Mouse (Mus musculus) adipose tissue, adult 10 weeks (tissue): ENCODE measurements around the gene Cbx3. TPM values are rescaled to one million over a fixed set of nuclear protein-coding genes. Genes with fewer than 3 reads are reported as not detected.

Experiments used
- polyA plus RNA-seq: library from polyadenylated mRNA; stranded (reverse); fragments of 350-450 nt; fragmentation: Illumina TruSeq; extraction: RNeasy Lipid Tissue Mini Kit (QIAGEN cat#74804); gene quantifications from one replicate; pipeline ENCODE4 v1.2.3, GENCODE M21; 2014; ENCODE audit warnings: low read depth, low replicate concordance

The Cbx3 gene
- polyA plus RNA-seq = 90.8 TPM

GRCm38 (mm10) chr6:51470311-51471178 lies at the start of gene Cbx3:
Gene Cbx3 (plus strand): TSS chr6:51470360.

GRCm38 (mm10) chr6:51432535-51433397 lies 37.4 kb upstream of the Cbx3 start, which contains the start of gene Nfe2l3:
Gene Nfe2l3 (plus strand): TSS chr6:51432670.

GRCm38 (mm10) chr6:51469715-51470310 lies 347 bp upstream of the Cbx3 start, which contains the start of gene Hnrnpa2b1:
Gene Hnrnpa2b1 (minus strand): TSS chr6:51469894.

GRCm38 (mm10) chr6:51523807-51524320 lies 53.7 kb downstream of the Cbx3 start, which contains the start of gene Snx10:
Gene Snx10 (plus strand): TSS chr6:51523901.

Other genes with a start within 250 kb of the Cbx3 start
- 20.3 TPM for gene Nfe2l3, start 37.7 kb upstream of the Cbx3 start, polyA plus RNA-seq
- gene Hnrnpa2b1, start 466 bp upstream of the Cbx3 start, polyA plus RNA-seq = 977 TPM
- gene Snx10, start 53.5 kb downstream of the Cbx3 start, polyA plus RNA-seq = 21.8 TPM